Mouse (Mus musculus) cerebellum, adult 2 months (tissue): ENCODE results near the gene Bpifa5.
"Not testable (repeated sequence)": the region's sequence is repeated elsewhere in the genome, so short reads cannot be mapped to it uniquely, and the experiment has no call there.

Experiments used
- CTCF ChIP-seq: fragments of 200-500 bp; IDR thresholded peaks from 2 replicates; pipeline ENCODE4 v1.5.1; 2011; ENCODE audit warnings: low read depth, mild to moderate bottlenecking, control low read depth, low read length, moderate library complexity, borderline replicate concordance; ENCODE audit not compliant: insufficient read depth
- POLR2A ChIP-seq: fragments of 200-500 bp; IDR thresholded peaks from 2 replicates; pipeline ENCODE4 v1.6.1; 2011; ENCODE audit warnings: low read length, control low read depth, borderline replicate concordance; ENCODE audit not compliant: insufficient read depth

GRCm38 (mm10) chr2:154183061-154183460 is 20.7 kb downstream of the Bpifa5 start:
- not testable (repeated sequence) for TF ChIP-seq CTCF, POLR2A
